Mouse (Mus musculus) testis, adult 2 months (tissue): ENCODE measurements around the gene Sin3a.

Experiments used
- CTCF ChIP-seq: fragments of 200-500 bp; IDR thresholded peaks from 2 replicates; pipeline ENCODE4 v1.5.1; 2012; ENCODE audit warnings: low read depth, mild to moderate bottlenecking, inconsistent platforms, low read length, moderate library complexity; ENCODE audit not compliant: control insufficient read depth, insufficient read depth, insufficient replicate concordance
- POLR2A ChIP-seq: fragments of 200-500 bp; IDR thresholded peaks from 2 replicates; pipeline ENCODE4 v1.6.1; 2012; ENCODE audit warnings: low read depth, mild to moderate bottlenecking, inconsistent platforms, low read length, moderate library complexity; ENCODE audit not compliant: control insufficient read depth

DNA sequence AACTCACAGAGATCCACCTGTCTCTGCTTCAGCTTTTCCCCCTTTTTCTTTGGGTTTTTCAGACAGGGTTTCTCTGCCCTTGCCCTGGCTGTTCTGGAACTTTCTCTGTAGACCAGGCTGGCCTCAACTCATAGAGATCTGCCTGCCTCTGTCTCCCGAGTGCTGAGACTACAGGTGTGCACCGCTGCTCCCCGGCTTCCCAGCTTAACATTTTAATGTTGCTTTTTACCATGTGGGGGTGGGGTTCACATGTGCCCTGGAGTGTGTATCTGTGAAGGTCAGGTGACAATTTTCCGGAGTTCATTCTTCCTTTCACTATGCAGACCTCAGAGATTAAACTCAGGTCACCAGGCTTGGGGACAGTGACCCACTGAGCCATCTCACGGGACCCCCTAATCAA lies 78.4 kb downstream of the Sin3a start:
- TF ChIP-seq CTCF (no peak), POLR2A (no peak)
